Mouse (Mus musculus) forelimb bud, embryonic 11.5 days (tissue): Measurements from ENCODE around the gene Nrsn2.

ENCODE experiments used
- DNase-seq: peaks from one replicate; pipeline ENCODE4 v3.0.0-alpha.2; 2012; ENCODE audit warnings: low read depth, low spot score

Gene Nrsn2

GRCm38 (mm10) chr2:152343329-152344213, 32.9 kb downstream of the Nrsn2 start, which contains the start of gene Trib3:
Gene Trib3 (minus strand): TSS chr2:152344032.
- DNase-seq, result peak; percentile 82

- no peak for DNase-seq
Measured at GRCm38 (mm10) chr2:152339631-152340179, 36.7 kb downstream of the Nrsn2 start.

GRCm38 (mm10) chr2:152338319-152338718, 38.1 kb downstream of the Nrsn2 start:
- DNase-seq, result no peak

GRCm38 (mm10) chr2:152337591-152338212, 38.7 kb downstream of the Nrsn2 start:
- no peak for DNase-seq

- DNase-seq, result no peak
Measured at GRCm38 (mm10) chr2:152336856-152337255, 39.6 kb downstream of the Nrsn2 start.

- DNase-seq, result no peak
Measured at GRCm38 (mm10) chr2:152335289-152335820, 41.1 kb downstream of the Nrsn2 start.

GRCm38 (mm10) chr2:152333345-152334006, 43.0 kb downstream of the Nrsn2 start:
- DNase-seq, result no peak

- peak; percentile 90 for DNase-seq
Measured at GRCm38 (mm10) chr2:152332101-152332825, 44.2 kb downstream of the Nrsn2 start, which contains the start of gene Rbck1. Gene Rbck1 (minus strand): TSS chr2:152332653.

- no peak for DNase-seq
Measured at GRCm38 (mm10) chr2:152330858-152331423, 45.5 kb downstream of the Nrsn2 start.

GRCm38 (mm10) chr2:152327980-152328379, 48.5 kb downstream of the Nrsn2 start:
- no peak for DNase-seq

GRCm38 (mm10) chr2:152326654-152327053, 49.8 kb downstream of the Nrsn2 start:
- no peak for DNase-seq

GRCm38 (mm10) chr2:152326157-152326556, 50.3 kb downstream of the Nrsn2 start:
- DNase-seq, result no peak

GRCm38 (mm10) chr2:152324842-152325241, 51.6 kb downstream of the Nrsn2 start:
- DNase-seq, result no peak

- DNase-seq, result no peak
Measured at GRCm38 (mm10) chr2:152323971-152324370, 52.5 kb downstream of the Nrsn2 start.

GRCm38 (mm10) chr2:152322198-152322597, 54.2 kb downstream of the Nrsn2 start:
- DNase-seq, result no peak

- no peak for DNase-seq
Measured at GRCm38 (mm10) chr2:152321558-152321957, 54.9 kb downstream of the Nrsn2 start.
